Mouse (Mus musculus) thymus, postnatal 25 days (tissue): ENCODE results near the gene Psmb8.

Experiments
- DNase-seq: peaks from one replicate; pipeline ENCODE4 v3.0.0; 2022

Gene Psmb8

GRCm38 (mm10) chr17:34196941-34197894 is at the start of gene Psmb8:
Gene Psmb8, plus strand, starts transcription at chr17:34197721.
- peak; percentile 90 for DNase-seq

- DNase-seq = peak; percentile 39
Measured at GRCm38 (mm10) chr17:34152923-34153322, 44.6 kb upstream of the Psmb8 start, which contains the start of gene H2-DMb1. Gene H2-DMb1, plus strand, starts transcription at chr17:34153072.

GRCm38 (mm10) chr17:34155534-34155933 is 42.0 kb upstream of the Psmb8 start:
- DNase-seq = no peak

GRCm38 (mm10) chr17:34164202-34164895 is 33.2 kb upstream of the Psmb8 start:
- DNase-seq = peak; percentile 69

GRCm38 (mm10) chr17:34165033-34165730 is 32.3 kb upstream of the Psmb8 start:
- peak; percentile 50 for DNase-seq

- peak; percentile 49 for DNase-seq
Measured at GRCm38 (mm10) chr17:34169279-34169678, 28.2 kb upstream of the Psmb8 start.

- no peak for DNase-seq
Measured at GRCm38 (mm10) chr17:34170487-34170876, 27.0 kb upstream of the Psmb8 start.

GRCm38 (mm10) chr17:34170877-34171498 is 26.5 kb upstream of the Psmb8 start:
- peak; percentile 86 for DNase-seq

GRCm38 (mm10) chr17:34172528-34172927 is 25.0 kb upstream of the Psmb8 start:
- DNase-seq = no peak

GRCm38 (mm10) chr17:34174075-34174474 is 23.4 kb upstream of the Psmb8 start:
- DNase-seq = no peak

- no peak for DNase-seq
Measured at GRCm38 (mm10) chr17:34177179-34177578, 20.3 kb upstream of the Psmb8 start.

- DNase-seq = no peak
Measured at GRCm38 (mm10) chr17:34179019-34179418, 18.5 kb upstream of the Psmb8 start.

- no peak for DNase-seq
Measured at GRCm38 (mm10) chr17:34179913-34180859, 17.3 kb upstream of the Psmb8 start.

- no peak for DNase-seq
Measured at GRCm38 (mm10) chr17:34183564-34184219, 13.8 kb upstream of the Psmb8 start.

- no peak for DNase-seq
Measured at GRCm38 (mm10) chr17:34185526-34185925, 12.0 kb upstream of the Psmb8 start.

- DNase-seq = no peak
Measured at GRCm38 (mm10) chr17:34186885-34187260, 10.6 kb upstream of the Psmb8 start.

- peak; percentile 100 for DNase-seq
Measured at GRCm38 (mm10) chr17:34187261-34187916, 10.1 kb upstream of the Psmb8 start, which contains the start of the genes Tap1 and Psmb9. Gene Tap1, plus strand, starts transcription at chr17:34187553. Gene Psmb9, minus strand, starts transcription at chr17:34187764.

- peak; percentile 55 for DNase-seq
Measured at GRCm38 (mm10) chr17:34188010-34188409, 9.5 kb upstream of the Psmb8 start.

GRCm38 (mm10) chr17:34188986-34189385 is 8.5 kb upstream of the Psmb8 start:
- DNase-seq = no peak

GRCm38 (mm10) chr17:34192852-34193251 is 4.7 kb upstream of the Psmb8 start:
- DNase-seq = no peak
